Mouse (Mus musculus) ES-Bruce4 (cell line): ENCODE data around the gene Arid2.

Experiments used
- CTCF ChIP-seq: IDR thresholded peaks from one replicate; pipeline ENCODE4 v1.8.1; 2011; ENCODE audit warnings: low read depth, low read length
- POLR2A ChIP-seq: IDR thresholded peaks from one replicate; pipeline ENCODE4 v1.8.1; 2011; ENCODE audit warnings: low read length; ENCODE audit not compliant: insufficient read depth

GRCm38 (mm10) chr15:96288836-96289390 is 1.6 kb downstream of the Arid2 start:
- no peak for TF ChIP-seq POLR2A
- no peak for TF ChIP-seq CTCF
